Mouse (Mus musculus) heart, adult 2 months (tissue): ENCODE measurements around the gene Arrb1.

Experiments
- CTCF ChIP-seq: fragments of 200-600 bp; IDR thresholded peaks from 2 replicates; pipeline ENCODE4 v1.8.1; 2022; ENCODE audit warnings: antibody characterized with exemption, mild to moderate bottlenecking, moderate library complexity
- EP300 ChIP-seq: fragments of 200-500 bp; IDR thresholded peaks from 2 replicates; pipeline ENCODE4 v1.6.1; 2011; ENCODE audit warnings: low read depth, low read length, control low read depth; ENCODE audit not compliant: insufficient read depth
- POLR2A ChIP-seq: fragments of 200-500 bp; IDR thresholded peaks from 2 replicates; pipeline ENCODE4 v1.6.1; 2011; ENCODE audit warnings: mild to moderate bottlenecking, low read depth, low read length, control low read depth; ENCODE audit not compliant: insufficient read depth

DNA sequence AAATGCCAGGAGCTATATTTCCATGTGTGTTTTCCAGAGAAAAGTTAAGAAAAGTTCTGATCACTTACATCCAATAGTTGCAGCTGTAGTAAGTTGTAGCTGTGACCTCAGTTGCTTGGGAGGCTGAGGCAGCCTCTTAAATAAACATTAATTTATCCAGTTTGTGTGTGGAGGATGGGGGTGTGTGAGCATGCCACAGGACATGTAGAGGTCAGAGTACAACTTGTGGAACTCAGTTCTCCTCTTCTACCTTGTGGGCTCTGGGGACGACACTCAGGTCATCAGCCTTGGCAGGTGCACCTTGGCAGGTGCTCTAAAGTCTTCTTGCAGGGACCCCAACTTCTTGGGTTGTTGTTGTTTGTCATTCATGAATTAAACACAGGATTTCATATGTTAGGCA lies 11.4 kb upstream of the Arrb1 start:
- TF ChIP-seq CTCF (no peak), POLR2A (no peak), EP300 (no peak)
